Mouse (Mus musculus): ENCODE data around the gene Fgf13. TPM values are rescaled to one million over a fixed set of nuclear protein-coding genes. Genes with fewer than 3 reads are reported as not detected.

Gene Fgf13
- polyA plus RNA-seq, 1 experiment from 2014 or later: 133 TPM

DNA sequence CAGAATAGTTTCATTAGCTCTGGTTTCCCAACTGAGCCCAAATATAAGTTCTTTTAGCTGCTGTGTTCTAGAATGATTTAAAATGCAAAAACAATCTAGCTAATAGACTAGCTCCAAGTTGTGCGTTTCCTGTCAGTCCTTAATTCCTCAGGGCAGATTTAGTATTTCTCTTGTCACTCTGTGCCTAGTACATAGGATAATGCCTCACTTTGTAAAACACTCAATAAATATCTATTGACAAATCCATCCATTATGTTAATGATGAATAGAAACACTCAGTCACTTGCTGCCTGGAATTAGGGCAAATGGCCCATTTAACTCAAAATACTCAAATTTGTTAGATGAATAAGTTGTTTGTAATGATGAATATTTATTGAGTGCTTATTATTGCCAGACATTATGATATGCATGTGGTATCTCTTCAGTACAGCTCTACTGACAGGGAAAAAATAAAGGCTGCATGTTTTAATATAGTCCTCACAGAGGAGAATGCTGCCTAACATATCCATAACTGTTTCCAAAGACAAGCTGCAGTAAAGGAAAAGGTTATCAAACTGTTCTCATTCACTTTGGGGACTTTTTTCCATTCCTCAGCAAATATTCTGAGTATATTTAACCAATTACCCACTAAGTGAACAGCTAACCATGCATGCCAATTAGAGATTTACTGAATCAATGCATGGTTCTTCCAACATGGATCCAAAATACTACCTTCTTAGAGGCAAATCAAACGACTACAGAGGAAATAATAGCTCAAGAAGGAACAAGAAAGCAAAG lies 327.0 kb downstream of the Fgf13 start:
- peak; percentile 85 for ATAC-seq
- H3K4me2 ChIP-seq (ENCODE audit: low read length): no peak overlapping the region
- no peaks in the 10 kb centered on the region for H3K36me3 ChIP-seq (ENCODE audit: control insufficient read depth, insufficient read depth)
- H3K4me3 ChIP-seq (replicated peaks; ENCODE audit: low read length): no peak overlapping the region
- H3K9me3 ChIP-seq (ENCODE audit: control insufficient read depth, low read length): no peaks in the 10 kb centered on the region
- no peak overlapping the region for H3K9ac ChIP-seq (replicated peaks; ENCODE audit: low read depth, low read length)
- no peaks in the 10 kb centered on the region for H3K4me1 ChIP-seq (replicated peaks; ENCODE audit: control insufficient read depth, insufficient read depth, low read length)
- WGBS: 26% methylated on average over 2 of the region's 2 CpGs
- H3K27ac ChIP-seq (ENCODE audit: low read length): no peak overlapping the region
- H3K27me3 ChIP-seq (replicated peaks; ENCODE audit: control insufficient read depth, insufficient read depth, low read length): no peaks in the 10 kb centered on the region

DNA sequence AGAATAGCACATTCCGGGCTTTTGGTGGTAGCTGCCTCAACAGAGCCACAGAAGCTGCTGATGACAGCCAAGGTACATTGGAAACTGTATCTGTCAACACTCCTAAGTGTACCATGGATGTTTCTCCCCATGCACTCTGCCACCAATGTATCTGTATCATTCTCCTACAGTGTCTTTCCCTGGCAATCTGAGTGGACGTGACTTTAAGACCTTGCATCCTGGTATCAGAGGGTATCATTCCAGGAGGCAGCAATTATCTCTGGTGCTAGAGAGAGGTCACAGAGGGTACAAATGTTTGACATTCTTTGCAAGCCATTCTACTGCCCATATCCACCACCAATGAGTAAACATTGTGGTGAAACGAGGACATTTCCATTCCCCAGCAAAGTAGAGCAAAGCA lies 347.2 kb downstream of the Fgf13 start:
- H3K36me3 ChIP-seq (ENCODE audit: control insufficient read depth, insufficient read depth): no peaks in the 10 kb centered on the region
- no peak overlapping the region for H3K4me3 ChIP-seq (replicated peaks; ENCODE audit: low read length)
- H3K4me1 ChIP-seq (replicated peaks; ENCODE audit: control insufficient read depth, insufficient read depth, low read length): no peaks in the 10 kb centered on the region
- H3K27me3 ChIP-seq (replicated peaks; ENCODE audit: control insufficient read depth, insufficient read depth, low read length): no peaks in the 10 kb centered on the region
- WGBS: 80% methylated on average over 3 of the region's 3 CpGs
- no peak overlapping the region for H3K27ac ChIP-seq (ENCODE audit: low read length)
- ATAC-seq: no peak
- H3K4me2 ChIP-seq (ENCODE audit: low read length): no peak overlapping the region
- no peaks in the 10 kb centered on the region for H3K9me3 ChIP-seq (ENCODE audit: control insufficient read depth, low read length)
- H3K9ac ChIP-seq (replicated peaks; ENCODE audit: low read depth, low read length): no peak overlapping the region

- no peak for ATAC-seq
- Histone ChIP-seq H3K4me2 (ENCODE audit: low read length) (no peak overlapping the region), H3K27ac (ENCODE audit: low read length) (no peak overlapping the region), H3K9ac (replicated peaks; ENCODE audit: low read depth, low read length) (no peak overlapping the region), H3K36me3 (ENCODE audit: control insufficient read depth, insufficient read depth) (no peaks in the 10 kb centered on the region), H3K4me3 (replicated peaks; ENCODE audit: low read length) (no peak overlapping the region), H3K27me3 (replicated peaks; ENCODE audit: control insufficient read depth, insufficient read depth, low read length) (no peaks in the 10 kb centered on the region), H3K9me3 (ENCODE audit: control insufficient read depth, low read length) (no peaks in the 10 kb centered on the region), H3K4me1 (replicated peaks; ENCODE audit: control insufficient read depth, insufficient read depth, low read length) (no peaks in the 10 kb centered on the region)
Observed at GRCm38 (mm10) chrX:59201146-59201545, 366.7 kb downstream of the Fgf13 start.

GRCm38 (mm10) chrX:59194149-59194548 lies 373.7 kb downstream of the Fgf13 start:
- Histone ChIP-seq H3K36me3 (ENCODE audit: control insufficient read depth, insufficient read depth) (no peaks in the 10 kb centered on the region), H3K27ac (ENCODE audit: low read length) (no peak overlapping the region), H3K4me2 (ENCODE audit: low read length) (no peak overlapping the region), H3K4me1 (replicated peaks; ENCODE audit: control insufficient read depth, insufficient read depth, low read length) (no peaks in the 10 kb centered on the region), H3K27me3 (replicated peaks; ENCODE audit: control insufficient read depth, insufficient read depth, low read length) (no peaks in the 10 kb centered on the region), H3K4me3 (replicated peaks; ENCODE audit: low read length) (no peak overlapping the region), H3K9ac (replicated peaks; ENCODE audit: low read depth, low read length) (no peak overlapping the region), H3K9me3 (ENCODE audit: control insufficient read depth, low read length) (no peaks in the 10 kb centered on the region)
- no peak for ATAC-seq
- 71% methylated on average over 4 of the region's 4 CpGs for WGBS

- H3K36me3 ChIP-seq (ENCODE audit: control insufficient read depth, insufficient read depth): no peaks in the 10 kb centered on the region
- H3K27ac ChIP-seq (ENCODE audit: low read length): no peak overlapping the region
- no peak overlapping the region for H3K4me3 ChIP-seq (replicated peaks; ENCODE audit: low read length)
- H3K4me1 ChIP-seq (replicated peaks; ENCODE audit: control insufficient read depth, insufficient read depth, low read length): no peaks in the 10 kb centered on the region
- WGBS: 48% methylated on average over 4 of the region's 4 CpGs
- H3K9me3 ChIP-seq (ENCODE audit: control insufficient read depth, low read length): no peaks in the 10 kb centered on the region
- no peak overlapping the region for H3K4me2 ChIP-seq (ENCODE audit: low read length)
- no peaks in the 10 kb centered on the region for H3K27me3 ChIP-seq (replicated peaks; ENCODE audit: control insufficient read depth, insufficient read depth, low read length)
- ATAC-seq: peak; percentile 64
- no peak overlapping the region for H3K9ac ChIP-seq (replicated peaks; ENCODE audit: low read depth, low read length)
Observed at GRCm38 (mm10) chrX:59186922-59187321, 380.9 kb downstream of the Fgf13 start.

- H3K27ac ChIP-seq (ENCODE audit: low read length): no peak overlapping the region
Observed at GRCm38 (mm10) chrX:59182323-59182722, 385.5 kb downstream of the Fgf13 start.

DNA sequence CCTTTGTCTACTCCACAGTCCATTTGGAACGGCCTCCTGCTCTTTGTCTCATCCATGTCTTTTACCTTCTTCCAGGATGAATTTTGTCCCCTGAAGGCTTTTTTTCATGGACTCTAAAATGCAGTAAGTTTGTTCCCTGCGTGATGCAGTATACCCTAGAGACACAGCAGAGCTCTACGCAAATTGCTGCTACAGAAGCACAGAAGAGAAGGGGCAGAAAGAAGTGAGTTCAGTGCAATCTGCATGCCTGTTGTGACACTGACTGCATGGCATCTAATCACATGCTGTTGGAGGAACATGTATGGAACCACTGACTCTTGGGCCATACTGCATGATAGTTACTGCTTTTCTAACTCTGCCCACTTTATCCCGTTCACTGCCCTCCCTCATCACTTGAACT lies 388.2 kb downstream of the Fgf13 start:
- no peaks in the 10 kb centered on the region for H3K9me3 ChIP-seq (ENCODE audit: control insufficient read depth, low read length)
- peak overlapping the region; percentile 43; the same call in 1 of the 2 replicates for H3K27ac ChIP-seq (ENCODE audit: low read length)
- no peak overlapping the region for H3K9ac ChIP-seq (replicated peaks; ENCODE audit: low read depth, low read length)
- H3K4me3 ChIP-seq (replicated peaks; ENCODE audit: low read length): no peak overlapping the region
- H3K4me1 ChIP-seq (replicated peaks; ENCODE audit: control insufficient read depth, insufficient read depth, low read length): peaks cover 10% of the 10 kb centered on the region
- ATAC-seq: peak; percentile 16
- H3K27me3 ChIP-seq (replicated peaks; ENCODE audit: control insufficient read depth, insufficient read depth, low read length): no peaks in the 10 kb centered on the region
- H3K4me2 ChIP-seq (ENCODE audit: low read length): no peak overlapping the region
- 46% methylated on average over 4 of the region's 4 CpGs for WGBS
- H3K36me3 ChIP-seq (ENCODE audit: control insufficient read depth, insufficient read depth): no peaks in the 10 kb centered on the region

More at GRCm38 (mm10) chrX:59182323-59182722, 385.5 kb downstream of the Fgf13 start:
- H3K4me2 ChIP-seq (ENCODE audit: low read length): no peak overlapping the region
- H3K36me3 ChIP-seq (ENCODE audit: control insufficient read depth, insufficient read depth): no peaks in the 10 kb centered on the region
- no peak overlapping the region for H3K4me3 ChIP-seq (replicated peaks; ENCODE audit: low read length)
- H3K4me1 ChIP-seq (replicated peaks; ENCODE audit: control insufficient read depth, insufficient read depth, low read length): peaks cover 10% of the 10 kb centered on the region
- no peaks in the 10 kb centered on the region for H3K9me3 ChIP-seq (ENCODE audit: control insufficient read depth, low read length)
- H3K9ac ChIP-seq (replicated peaks; ENCODE audit: low read depth, low read length): no peak overlapping the region
- 52% methylated on average over 4 of the region's 4 CpGs for WGBS
- H3K27me3 ChIP-seq (replicated peaks; ENCODE audit: control insufficient read depth, insufficient read depth, low read length): no peaks in the 10 kb centered on the region
- no peak for ATAC-seq

GRCm38 (mm10) chrX:59179081-59179596 lies 388.7 kb downstream of the Fgf13 start:
- no peak overlapping the region for H3K4me2 ChIP-seq (ENCODE audit: low read length)
- H3K9me3 ChIP-seq (ENCODE audit: control insufficient read depth, low read length): no peaks in the 10 kb centered on the region
- H3K4me3 ChIP-seq (replicated peaks; ENCODE audit: low read length): no peak overlapping the region
- H3K27me3 ChIP-seq (replicated peaks; ENCODE audit: control insufficient read depth, insufficient read depth, low read length): no peaks in the 10 kb centered on the region
- peak; percentile 93 for ATAC-seq
- no peaks in the 10 kb centered on the region for H3K36me3 ChIP-seq (ENCODE audit: control insufficient read depth, insufficient read depth)
- no peak overlapping the region for H3K9ac ChIP-seq (replicated peaks; ENCODE audit: low read depth, low read length)
- peaks cover 10% of the 10 kb centered on the region for H3K4me1 ChIP-seq (replicated peaks; ENCODE audit: control insufficient read depth, insufficient read depth, low read length)
- 17% methylated on average over 3 of the region's 3 CpGs for WGBS
- H3K27ac ChIP-seq (ENCODE audit: low read length): peak overlapping the region; percentile 43

DNA sequence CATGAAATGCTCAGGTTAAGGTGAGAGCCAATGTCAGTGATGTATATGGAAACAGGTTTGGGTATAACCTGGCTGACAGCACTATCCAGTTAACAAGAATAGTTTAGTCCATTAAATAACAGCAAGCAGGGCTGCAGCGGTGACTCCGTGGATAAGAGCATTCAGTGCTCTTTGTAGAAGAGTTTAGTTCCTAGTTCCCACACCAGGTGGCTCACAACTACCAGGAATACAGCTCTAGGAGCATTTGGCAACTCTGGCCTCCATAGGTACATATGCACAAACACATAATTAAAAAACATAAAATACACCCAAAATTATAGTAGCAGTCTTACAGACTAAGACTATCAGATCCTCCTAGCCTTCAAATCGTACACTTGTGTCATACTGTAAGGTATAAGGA lies 390.2 kb downstream of the Fgf13 start:
- Histone ChIP-seq H3K4me3 (replicated peaks; ENCODE audit: low read length) (no peak overlapping the region), H3K9ac (replicated peaks; ENCODE audit: low read depth, low read length) (no peak overlapping the region), H3K9me3 (ENCODE audit: control insufficient read depth, low read length) (no peaks in the 10 kb centered on the region), H3K27me3 (replicated peaks; ENCODE audit: control insufficient read depth, insufficient read depth, low read length) (no peaks in the 10 kb centered on the region), H3K36me3 (ENCODE audit: control insufficient read depth, insufficient read depth) (no peaks in the 10 kb centered on the region), H3K4me1 (replicated peaks; ENCODE audit: control insufficient read depth, insufficient read depth, low read length) (peaks cover 10% of the 10 kb centered on the region), H3K4me2 (ENCODE audit: low read length) (no peak overlapping the region), H3K27ac (ENCODE audit: low read length) (no peak overlapping the region)
- ATAC-seq: no peak
- WGBS: 46% methylated on average over 3 of the region's 3 CpGs
